Mouse (Mus musculus) ovary, postnatal 36 days (tissue): ENCODE measurements around the gene Cacna2d3.

Experiments
- DNase-seq: peaks from one replicate; pipeline ENCODE4 v3.0.0; 2022; ENCODE audit warnings: low spot score, mixed read lengths

Gene Cacna2d3

DNA sequence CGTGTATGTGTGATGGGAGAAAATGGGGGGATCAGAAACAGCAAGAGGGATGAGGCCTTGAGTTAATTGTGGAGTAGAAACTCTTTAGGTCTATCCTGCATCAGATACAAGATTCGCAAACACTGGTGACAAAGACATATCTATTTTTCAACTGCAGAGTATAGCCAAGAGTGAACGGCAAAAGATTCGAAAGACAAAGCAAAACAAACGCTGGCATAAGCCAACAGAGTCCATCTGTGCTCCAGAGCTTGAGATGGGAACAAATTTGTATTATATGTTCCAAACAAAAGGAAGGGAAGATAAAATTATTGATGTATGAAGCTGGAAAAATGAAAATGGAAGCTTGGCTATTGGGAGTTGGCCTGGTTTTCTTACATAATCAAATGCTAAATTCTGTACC lies 802.8 kb downstream of the Cacna2d3 start:
- DNase-seq: no peak

DNA sequence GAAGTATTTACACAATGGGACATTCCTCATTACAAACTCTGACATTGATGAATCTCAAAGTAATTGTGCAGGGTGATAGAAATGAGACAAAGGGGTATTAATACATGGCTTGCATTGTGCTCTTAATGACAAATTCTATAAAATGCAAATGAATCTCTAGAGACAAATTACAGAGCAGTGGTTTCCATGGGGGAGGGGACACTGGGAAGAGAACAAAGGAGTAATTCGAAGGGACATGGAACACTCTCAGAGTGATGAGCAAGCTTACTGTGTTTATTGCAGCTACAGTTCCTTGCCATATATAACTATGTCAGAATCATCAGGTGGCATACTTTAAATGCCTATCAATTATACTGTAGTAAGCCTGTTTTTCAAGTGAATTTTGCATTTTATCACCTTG lies 806.7 kb downstream of the Cacna2d3 start:
- no peak for DNase-seq

DNA sequence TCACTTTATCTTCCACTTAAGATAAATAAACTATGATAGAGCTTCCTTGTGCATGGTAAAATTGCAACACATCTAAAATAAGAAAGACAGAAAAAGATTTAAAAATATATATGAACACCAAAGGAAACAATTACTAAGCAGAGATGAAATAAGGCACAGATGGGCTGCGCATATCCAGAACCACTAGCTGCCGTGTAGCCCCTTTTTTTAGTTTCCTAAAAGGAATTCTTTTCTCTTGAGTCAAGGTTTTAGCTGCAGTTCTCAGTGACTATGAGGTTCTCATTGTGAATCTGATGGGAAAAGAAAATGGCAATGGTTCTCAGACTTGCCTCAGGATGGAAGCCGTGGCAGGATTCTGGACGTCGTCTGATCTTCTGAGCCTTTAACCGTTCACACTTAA lies 814.0 kb downstream of the Cacna2d3 start:
- no peak for DNase-seq

DNA sequence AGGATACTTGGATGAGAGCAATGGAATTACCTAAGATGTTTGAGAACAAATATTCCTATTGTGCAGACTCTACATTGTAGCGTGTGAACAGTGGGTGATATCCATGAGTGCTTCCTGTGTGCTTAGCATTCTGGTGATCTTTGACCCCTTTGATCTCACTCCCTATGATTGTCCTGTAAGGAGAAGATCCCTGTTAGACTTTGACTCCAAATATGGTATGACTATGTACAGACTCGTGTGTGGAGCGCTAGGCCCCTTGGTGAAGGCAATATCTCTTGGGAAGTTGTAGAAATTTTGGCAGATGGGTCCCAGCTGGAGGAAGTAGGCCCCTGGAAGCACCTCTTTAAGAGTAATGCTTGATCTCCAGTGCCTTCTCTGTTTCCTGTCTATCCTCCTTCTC lies 829.1 kb downstream of the Cacna2d3 start:
- DNase-seq: no peak

DNA sequence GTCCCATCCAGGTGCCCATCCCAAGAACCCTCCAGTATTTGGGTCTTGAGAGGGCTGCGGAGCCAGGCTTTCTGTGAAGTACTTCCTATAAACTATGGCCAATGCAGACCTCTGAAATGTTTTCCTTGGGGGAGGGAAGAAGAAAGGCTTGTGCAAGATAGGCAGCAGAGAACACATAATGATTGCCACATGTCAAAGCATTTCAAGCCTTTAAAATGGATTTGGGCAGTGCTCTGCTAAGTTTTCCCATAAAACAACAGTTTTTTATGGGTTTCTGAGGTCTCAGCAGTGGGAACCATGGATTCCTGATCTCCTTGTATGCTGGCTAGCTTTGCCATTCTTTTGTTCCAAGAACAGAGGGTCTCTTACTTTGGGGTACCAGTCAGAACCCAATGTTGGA lies 834.3 kb downstream of the Cacna2d3 start:
- no peak for DNase-seq

DNA sequence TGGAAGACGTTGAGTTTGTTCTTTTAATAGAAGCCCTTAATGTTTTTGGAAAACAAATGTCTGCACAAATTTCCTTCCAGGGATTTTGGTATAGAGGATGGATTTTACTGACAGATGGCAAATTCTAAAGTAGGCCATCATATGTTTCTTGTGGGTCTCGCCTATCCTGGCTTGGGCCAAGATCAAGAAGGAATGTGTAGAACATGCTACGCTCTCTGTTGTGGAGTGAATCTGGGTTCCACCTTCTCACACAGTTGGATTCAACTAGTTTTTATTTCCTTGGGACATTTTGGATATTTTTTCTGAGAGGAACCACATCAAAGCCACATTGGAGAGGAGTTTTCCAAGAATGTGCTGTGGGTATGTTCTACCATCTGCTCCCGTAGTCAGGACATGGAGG lies 835.0 kb downstream of the Cacna2d3 start:
- DNase-seq: no peak

DNA sequence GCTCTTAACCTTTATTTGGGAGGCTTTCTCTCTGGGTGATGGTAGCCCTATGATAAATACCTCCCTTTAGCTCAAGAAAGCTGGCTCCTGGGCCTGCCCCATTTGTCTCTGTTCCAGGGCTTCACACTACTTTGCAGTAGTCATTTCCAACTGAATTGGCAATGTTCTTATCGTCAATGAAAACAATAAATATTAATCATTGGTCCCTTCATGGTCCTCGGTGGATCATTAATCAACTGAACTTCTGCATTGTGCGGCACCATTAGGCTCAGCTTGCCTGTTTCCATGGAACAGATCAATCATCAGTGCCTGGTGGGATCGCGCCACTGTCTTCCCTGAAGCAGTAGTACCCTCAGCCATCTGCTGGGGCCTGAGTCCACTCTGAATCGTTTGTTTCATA lies 850.7 kb downstream of the Cacna2d3 start:
- no peak for DNase-seq

DNA sequence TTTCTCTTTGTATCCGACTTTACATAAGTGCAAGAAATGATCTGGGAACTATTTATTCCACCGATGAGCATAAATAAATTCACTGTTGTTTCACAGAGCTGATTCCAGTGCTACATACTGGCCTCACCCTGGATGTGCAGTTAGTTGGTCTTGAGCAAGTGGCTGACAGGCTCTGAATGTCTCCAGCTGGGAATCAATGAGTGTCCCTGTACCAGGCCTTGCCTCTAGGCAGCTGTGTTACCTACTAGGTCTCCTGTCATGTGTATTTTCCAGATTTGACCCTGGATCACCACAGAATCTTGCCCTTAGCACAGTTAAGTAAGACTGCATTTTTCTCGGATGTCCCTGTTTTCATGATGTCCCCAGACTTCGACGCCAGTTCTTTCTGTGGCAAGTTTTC lies 851.3 kb downstream of the Cacna2d3 start:
- DNase-seq: no peak

DNA sequence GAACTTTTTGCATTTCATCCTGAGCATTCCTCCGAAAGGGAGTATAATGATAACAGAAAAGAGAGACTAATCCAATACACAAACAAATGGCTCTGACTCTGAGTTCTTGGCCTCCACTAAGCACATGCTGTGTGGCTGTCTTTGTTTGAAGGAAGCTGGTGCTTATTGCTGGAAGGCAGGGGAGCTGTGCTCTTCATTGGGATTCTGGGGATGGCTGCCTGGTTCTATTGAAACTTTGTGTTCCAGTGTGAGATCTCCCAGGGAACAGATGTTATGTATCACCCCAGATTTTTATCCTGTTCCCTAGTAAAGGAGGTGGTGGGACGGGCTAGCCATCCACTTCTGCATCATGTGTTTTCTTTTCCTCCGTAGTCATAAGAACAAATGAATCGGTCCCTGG lies 856.7 kb downstream of the Cacna2d3 start:
- no peak for DNase-seq

DNA sequence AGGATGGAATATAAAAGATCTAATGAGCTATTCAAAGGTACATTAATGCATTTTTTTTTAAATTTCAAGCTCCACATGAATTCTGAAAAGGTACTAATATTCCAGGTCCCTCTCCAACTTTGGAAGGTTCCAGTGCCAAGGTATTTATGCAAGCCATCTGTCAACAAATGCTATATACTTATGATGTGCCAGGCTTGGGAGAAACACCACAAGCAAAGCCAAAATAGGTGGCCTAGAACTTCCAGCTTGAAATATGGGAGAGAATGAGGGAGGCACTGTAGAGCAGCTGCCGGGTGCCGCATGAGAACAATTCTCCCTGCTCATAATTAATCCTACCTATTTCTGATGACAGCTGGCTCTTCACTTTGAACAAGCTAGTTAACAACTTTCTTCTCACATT lies 860.5 kb downstream of the Cacna2d3 start:
- no peak for DNase-seq
